Mouse (Mus musculus) brain, embryonic 14.5 days (tissue): ENCODE data around the gene Gpr88.

Experiments
- CTCF ChIP-seq: fragments of 200-500 bp; IDR thresholded peaks from 2 replicates; pipeline ENCODE4 v1.5.1; 2012; ENCODE audit warnings: inconsistent platforms, mild to moderate bottlenecking, moderate library complexity, borderline replicate concordance; ENCODE audit not compliant: insufficient read depth, insufficient read length; ENCODE audit errors: extremely low read depth
- POLR2A ChIP-seq: fragments of 200-500 bp; IDR thresholded peaks from 2 replicates; pipeline ENCODE4 v1.6.1; 2012; ENCODE audit warnings: mild to moderate bottlenecking, inconsistent platforms, borderline replicate concordance; ENCODE audit not compliant: poor library complexity, insufficient read depth, insufficient read length, severe bottlenecking; ENCODE audit errors: extremely low read depth

- TF ChIP-seq CTCF (no peak), POLR2A (no peak)
Observed at GRCm38 (mm10) chr3:116251481-116252254, 1.6 kb downstream of the Gpr88 start.
